Mouse (Mus musculus) liver, adult (tissue): Measurements from ENCODE around the gene Zfp644.

ENCODE experiments used
- GATA4 ChIP-seq: IDR thresholded peaks from 2 replicates; pipeline ENCODE4 v1.6.1; 2014; ENCODE audit warnings: mild to moderate bottlenecking, low read length; ENCODE audit not compliant: insufficient replicate concordance

Gene Zfp644

DNA sequence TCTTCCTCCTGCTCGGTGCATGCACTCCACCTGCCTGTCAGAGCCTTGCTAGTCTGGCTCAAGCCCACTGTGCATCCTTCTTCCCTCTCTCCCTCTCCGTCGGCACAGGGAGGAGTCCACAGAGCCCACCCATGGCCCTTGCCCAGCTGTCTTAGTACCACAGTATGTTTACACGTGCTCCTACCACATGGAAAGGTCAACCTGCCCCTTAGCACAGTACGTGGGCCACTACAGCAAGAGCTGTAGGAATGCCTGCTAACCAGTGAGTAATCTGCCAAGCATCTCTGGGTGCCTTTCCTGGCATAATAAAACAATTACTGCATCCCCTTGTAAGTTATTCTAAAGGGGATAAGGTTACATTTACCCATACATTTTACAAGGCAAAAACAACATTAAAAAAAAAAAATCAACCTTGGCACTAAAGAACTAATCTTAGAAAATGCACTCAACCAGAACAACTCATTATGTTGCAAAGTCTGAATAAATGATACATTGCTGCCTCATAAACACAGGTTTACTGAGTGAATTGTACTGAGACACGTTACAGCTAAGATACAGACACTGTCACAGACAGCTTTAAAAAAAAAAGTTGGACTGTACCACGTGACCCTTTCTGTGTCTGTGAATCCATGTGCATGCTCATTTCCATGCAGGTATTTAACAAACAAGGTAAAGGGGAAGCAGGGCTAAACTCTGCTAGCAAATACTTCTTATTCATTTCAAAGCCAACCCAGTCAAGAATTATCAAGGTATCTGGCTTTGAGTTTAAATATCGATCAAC lies 68.5 kb downstream of the Zfp644 start:
- no peak for TF ChIP-seq GATA4

DNA sequence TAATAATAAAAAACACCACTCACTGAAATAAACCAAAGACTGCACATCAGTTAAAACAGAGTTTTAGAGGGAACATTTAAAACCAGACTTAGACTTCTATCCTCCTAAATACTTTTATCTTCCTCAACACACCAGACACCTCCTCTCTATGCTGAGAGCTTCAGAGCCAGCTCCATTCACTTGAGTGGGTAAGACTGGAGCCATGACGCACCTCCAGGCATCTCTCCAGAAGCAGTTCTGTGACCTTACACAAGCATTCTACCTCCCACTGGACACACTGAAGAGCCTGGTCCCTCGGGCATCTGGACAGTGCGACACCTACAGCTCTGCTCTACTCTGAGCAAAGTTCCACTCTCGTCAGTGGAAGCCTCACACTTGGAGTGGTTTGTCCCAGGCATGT lies 73.8 kb downstream of the Zfp644 start:
- TF ChIP-seq GATA4: no peak

DNA sequence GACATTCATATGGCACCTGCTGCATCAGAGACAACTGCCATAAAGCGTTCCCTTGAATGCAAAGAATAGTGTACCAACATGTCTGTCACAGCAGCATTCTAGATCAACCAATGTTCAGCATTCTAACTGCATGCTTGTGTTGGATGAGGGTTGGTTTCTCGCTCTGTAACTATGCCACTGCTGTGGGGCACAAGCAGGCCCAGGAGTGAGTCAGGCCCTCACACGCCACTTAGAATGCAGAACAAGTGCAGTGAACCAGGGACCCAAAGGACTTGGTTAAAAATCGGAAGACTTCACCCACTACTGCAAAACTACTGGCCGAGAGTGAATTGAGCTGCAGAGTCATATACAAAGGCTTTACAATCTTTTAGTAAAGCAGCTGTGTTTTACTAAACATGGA lies 74.9 kb downstream of the Zfp644 start:
- no peak for TF ChIP-seq GATA4

DNA sequence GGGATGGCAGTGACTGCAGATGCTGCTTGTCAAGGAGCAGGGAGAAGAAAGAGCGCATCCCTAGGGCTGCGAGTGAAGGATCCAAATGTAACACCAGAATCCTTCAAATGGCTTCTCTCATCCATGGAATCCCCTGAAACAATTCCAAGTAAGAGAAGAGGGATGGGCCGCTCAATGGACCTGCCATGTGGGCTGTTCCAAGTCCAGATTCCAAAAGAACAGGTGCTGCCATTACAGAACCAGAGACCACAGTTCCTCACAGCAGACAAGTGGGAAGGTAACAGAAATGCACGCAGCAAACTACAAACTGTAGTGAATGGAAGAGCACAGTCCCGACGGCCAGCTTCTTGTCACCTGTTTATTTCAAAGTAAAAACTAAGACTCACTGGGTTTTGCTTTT lies 76.6 kb downstream of the Zfp644 start:
- TF ChIP-seq GATA4: no peak

DNA sequence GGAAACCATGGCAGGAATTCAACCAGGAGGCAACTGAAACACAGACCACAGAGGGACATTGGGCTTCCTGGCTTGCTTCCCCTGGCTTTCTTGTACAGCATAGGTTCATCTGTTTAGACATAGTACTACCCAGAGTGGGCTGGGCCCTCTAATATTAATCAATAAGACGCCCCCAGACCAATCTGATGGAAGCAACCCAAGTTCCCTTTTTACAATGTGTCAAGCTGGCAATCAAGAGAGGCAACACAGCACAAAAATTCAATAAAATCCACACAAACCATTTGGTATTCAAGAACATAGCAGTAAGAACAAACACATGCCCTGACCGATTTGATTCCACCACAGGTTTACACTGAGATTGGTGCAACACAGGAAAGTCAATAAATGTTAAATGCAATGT lies 82.1 kb downstream of the Zfp644 start:
- no peak for TF ChIP-seq GATA4

DNA sequence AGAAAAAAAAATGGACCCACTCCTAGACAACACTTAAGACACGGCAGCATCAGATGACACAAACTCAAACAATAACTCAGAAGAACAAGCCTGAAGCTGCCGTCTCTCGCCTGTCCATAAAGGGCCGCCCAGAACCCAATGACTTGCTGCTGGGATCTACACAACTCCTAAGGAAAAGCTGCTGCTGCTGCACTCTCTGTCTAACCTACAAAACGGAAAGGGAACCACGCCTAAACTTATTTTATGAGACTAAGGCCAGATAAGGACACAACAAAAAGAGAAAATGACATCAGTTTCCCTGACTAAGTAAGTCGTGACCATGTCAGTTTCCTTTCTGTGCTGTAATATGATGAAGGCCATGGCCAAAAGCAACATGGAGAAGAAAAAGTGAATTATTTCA lies 82.5 kb downstream of the Zfp644 start:
- TF ChIP-seq GATA4: no peak

DNA sequence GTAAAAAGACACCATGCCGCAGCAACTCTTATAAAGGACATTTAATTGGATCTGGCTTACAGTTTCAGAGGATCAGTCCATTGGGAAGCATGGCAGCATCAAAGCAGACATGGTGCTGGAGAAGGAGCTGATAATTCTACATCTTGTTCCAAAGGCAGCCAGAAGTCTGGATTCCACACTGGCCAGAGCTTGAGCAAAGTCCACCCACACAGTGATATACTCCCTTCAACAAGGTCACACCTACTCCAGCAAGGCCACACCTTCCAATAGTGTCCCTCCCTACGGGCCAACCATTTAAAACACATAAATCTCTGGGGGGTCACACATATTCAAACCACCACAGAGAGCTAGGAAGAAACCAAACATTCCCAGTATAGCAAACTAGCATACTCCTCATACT lies 84.9 kb downstream of the Zfp644 start:
- TF ChIP-seq GATA4: no peak

DNA sequence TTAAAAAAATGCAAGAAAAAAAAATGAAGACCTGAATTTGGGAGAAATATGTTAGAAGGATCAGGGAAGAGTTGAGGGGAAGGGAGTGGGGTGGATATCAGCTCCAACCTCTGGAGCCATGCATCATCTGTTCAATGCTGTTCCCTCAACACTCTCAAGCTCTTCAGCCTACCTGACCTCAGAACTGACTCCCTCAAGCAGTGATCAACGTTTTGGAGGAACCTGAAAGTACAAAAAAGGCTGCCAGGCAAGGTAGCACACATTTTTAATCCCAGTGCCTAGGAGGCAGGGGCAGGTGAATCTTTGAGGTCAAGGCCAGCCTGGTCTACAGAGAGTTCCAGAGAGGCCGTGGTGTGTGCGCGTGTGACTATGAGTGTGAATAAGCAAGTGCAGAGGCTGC lies 88.3 kb downstream of the Zfp644 start, which contains the start of gene Gm17304:
Gene Gm17304 (plus strand): TSS at position 301 of the 400 bp plus-strand sequence.
- TF ChIP-seq GATA4: no peak

DNA sequence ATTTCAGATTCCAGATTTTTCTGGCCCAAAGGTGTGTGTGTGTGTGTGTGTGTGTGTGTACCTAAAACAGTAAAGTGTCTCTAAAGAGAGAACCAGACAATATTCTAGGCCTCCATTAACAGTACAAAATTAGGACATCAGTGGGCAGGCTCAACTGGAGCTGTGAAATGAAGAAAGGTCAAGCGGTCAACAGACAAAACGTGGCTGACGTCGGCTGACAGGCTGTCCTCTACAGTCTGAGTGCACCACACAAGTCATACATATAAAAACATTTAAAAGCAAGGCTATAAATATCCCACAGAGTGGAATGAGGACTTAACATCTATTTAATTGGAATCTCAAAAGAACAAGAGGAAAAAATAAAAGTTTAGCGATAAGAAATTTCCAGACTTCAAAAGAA lies 90.0 kb downstream of the Zfp644 start:
- TF ChIP-seq GATA4: no peak

DNA sequence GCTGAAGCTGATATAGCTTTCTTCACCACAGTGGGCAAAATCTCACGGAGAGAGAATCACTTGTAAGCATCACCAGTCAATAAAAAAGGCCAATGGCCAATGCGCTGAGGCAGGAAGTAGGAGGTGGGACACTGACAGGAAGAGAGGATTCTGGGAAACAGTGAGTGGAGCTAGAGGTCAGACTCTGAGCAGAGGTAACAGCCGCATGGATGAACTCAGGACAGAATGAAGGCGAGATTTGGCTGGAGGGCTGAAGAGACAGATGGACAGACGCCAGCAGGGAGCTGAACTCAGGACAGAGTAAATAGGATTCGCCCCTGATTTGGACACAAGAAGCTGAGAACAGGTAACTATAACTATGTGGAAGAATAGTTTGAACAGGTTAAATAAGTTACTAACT lies 92.0 kb downstream of the Zfp644 start:
- TF ChIP-seq GATA4: no peak

DNA sequence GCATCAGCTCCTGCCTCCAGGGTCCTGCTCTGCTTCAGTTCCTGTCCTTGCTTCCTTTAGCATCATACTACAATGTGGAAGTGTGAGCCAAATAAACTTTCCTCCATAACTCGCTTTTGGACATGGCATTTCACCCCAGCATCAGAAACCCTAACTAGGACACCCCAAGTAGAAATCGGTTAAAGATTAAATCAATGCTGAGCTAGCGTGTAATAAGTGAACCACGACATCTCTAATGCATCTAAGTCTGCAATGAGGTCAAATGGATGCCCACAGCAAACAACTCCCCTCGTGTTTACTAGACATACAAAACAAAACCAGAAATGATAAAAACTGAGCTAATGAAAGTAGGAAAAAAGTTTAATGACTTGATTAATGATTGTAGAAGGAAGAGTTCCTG lies 92.7 kb downstream of the Zfp644 start:
- no peak for TF ChIP-seq GATA4

DNA sequence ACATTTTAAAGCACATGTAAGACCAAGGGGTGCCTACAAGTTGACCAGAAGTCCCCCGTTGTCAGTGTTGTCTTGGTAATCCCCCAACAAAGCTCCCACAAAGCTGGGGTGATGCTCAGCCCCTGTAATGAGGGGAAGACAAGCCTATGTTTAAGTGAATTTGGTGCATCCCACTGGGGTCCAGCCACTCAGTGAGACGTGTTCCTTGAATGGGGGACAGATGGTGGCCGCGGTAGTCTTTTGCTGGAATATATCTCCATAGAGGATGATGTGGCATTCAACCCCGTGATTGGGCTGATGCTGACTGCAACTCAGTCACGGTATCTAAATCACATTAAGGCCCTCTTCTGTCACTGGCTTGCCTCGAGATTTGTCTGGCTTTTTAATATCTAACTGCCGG lies 97.6 kb downstream of the Zfp644 start:
- TF ChIP-seq GATA4: no peak

DNA sequence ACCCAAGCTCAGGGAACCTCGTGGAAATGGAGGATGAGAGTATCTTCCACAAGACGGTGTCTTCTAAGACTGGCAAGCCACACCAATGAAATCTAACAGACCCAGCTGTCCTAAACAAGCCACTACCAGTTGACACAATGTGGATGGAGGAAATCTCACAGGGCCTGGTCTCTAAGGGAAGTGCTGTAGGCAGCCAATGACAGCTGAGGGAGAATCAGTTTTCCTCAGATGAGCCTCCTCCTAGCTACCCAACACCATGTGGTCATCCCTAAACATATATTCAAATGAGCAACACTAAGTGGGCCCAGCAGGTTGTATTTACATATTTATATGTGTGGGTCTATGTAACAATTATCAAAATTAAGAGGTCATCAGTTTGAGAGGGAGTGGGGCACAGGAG lies 99.6 kb downstream of the Zfp644 start:
- no peak for TF ChIP-seq GATA4

DNA sequence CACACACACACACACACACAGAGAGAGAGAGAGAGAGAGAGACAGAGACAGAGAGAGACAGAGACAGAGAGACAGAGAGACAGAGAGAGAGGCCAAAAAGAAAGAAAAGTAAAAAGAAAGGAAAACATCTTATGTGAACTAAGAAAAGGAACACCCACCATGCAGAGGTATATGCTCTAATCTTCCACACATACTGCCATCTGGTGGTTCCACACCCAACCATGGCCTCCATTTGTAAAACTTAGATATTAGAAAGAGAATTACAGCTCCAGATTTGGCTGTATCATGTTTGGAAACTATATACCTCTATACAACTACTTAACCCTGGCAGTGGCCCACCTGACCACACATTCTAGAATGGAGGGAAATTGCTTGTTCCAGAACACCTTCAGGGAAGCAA lies 102.7 kb downstream of the Zfp644 start:
- TF ChIP-seq GATA4: no peak

DNA sequence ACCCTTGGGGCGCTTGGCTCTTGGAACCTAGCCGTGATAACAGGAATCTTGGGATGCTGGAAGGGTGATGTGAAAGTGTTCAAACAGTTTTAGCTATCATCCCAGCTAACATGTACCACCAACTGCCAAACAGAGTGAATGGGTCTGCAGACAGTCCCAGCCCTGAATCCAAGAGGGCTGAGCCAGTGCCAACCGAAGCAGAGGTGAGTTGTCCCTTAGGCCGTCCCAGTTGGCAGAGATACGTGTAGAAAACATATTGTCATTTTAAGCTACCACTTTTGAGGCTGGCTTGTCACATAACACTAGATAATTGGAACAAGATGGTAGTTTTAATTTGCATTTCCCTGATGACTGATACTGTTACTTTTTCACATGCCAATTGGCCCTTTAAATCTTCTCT lies 106.4 kb downstream of the Zfp644 start:
- no peak for TF ChIP-seq GATA4

DNA sequence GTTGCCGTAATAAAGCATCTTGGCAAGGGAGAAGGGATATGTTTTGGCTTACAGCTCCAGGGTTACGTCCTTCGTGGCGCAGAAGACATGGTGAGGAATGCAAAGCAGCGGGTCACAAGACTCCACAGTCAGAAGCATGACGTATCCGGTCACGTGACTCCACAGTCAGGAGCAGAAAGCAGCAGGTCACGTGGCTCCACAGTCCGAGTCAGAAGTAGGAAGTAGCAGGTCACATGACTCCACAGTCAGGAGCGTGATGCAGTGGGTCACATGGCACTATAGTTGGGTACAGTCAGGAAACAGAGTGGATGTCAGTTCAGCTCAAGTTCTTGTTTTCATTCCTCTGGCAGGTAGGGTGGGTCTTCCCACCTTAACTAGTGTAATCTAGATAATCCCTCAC lies 107.4 kb downstream of the Zfp644 start:
- TF ChIP-seq GATA4: no peak

DNA sequence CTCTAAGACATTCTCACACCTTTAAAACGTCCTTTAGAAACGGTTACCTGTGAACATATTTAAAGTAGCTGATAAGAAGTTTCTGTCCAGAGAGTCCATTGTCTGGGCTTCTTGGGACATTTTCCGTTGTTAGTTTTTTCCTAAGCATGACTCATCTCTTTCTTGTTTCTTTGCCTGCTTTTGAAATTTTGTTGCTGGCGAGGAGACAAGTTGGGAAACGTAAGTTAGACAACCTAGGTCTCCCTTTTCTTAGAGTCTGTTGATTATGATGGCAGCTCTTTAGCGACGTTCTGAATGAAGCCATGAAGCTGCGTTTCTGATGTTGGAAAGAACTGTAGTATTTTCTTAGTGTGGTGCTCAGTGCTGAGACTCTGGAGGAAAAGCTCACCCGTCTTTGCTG lies 108.1 kb downstream of the Zfp644 start:
- no peak for TF ChIP-seq GATA4
